Mouse (Mus musculus): ENCODE results near the gene Padi2. TPM values are rescaled to one million over a fixed set of nuclear protein-coding genes. Genes with fewer than 3 reads are reported as not detected.

The Padi2 gene
- polyA plus RNA-seq, 1 experiment from 2014 or later, result 8.4 TPM

DNA sequence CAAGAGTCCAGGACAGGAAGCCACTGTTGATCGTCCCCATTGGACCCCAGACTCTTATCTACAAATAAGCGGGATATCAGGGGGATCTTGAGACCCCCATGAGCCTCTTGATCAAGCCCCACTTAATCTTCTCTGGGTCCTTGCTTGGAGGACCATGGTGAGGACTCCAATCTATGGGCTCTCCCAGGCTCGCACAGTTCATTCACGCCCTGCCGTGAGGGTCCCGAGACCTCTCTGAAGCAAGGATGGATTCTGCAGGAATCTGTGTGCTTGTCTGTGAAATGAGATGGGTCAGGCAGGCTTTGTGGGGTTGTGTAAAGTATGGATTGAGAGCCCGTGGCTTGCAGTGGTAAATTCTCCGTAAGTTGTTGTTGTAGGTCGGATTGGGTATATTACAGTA is 5.3 kb downstream of the Padi2 start:
- no peak for ATAC-seq (ENCODE audit: low FRiP score, low read depth)
- H3K4me1 ChIP-seq, result peaks cover 6% of the 10 kb centered on the region; the same call in 1 of the 2 replicates
- 89% methylated on average over 9 of the region's 9 CpGs for WGBS
- no peak overlapping the region for H3K4me3 ChIP-seq
- no peak overlapping the region for H3K4me2 ChIP-seq (replicated peaks)
- no peak overlapping the region for H3K9ac ChIP-seq
- no peak overlapping the region for H3K27ac ChIP-seq
- peaks cover 15% of the 10 kb centered on the region for H3K27me3 ChIP-seq (replicated peaks)
- H3K9me3 ChIP-seq, result no peaks in the 10 kb centered on the region
- H3K36me3 ChIP-seq, result no peaks in the 10 kb centered on the region

DNA sequence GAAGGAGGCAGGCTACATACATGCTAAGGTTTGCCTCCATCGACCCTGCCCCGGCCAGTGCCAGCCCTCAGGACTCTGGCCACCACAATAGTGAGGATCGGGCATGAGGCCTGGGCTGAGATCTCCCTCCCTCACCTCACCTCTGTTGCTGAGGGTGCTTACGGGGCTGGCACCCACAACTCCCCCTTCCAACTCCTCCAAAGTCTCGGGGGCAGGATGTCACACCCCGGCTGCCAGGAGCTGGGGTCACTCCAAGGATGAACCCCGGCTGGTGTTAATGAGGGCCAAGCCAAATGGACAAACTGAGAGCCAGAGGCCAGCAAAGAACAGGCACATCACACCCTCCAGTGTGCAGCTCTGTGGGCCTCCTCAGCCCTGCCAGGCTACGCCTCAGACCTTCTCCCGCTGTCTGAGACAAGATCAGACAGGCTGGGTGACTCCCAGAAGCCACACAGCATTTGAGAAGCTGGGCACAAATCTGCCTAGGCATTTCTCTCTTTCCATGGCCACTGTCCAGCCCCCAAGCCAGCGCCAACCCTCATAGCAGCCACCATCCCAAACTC is 6.2 kb downstream of the Padi2 start:
- Histone ChIP-seq H3K9ac (no peak overlapping the region), H3K9me3 (no peaks in the 10 kb centered on the region), H3K27me3 (replicated peaks) (peaks cover 6% of the 10 kb centered on the region), H3K4me3 (no peak overlapping the region), H3K27ac (no peak overlapping the region), H3K36me3 (no peaks in the 10 kb centered on the region), H3K4me1 (peaks cover 6% of the 10 kb centered on the region; the same call in 1 of the 2 replicates), H3K4me2 (replicated peaks) (no peak overlapping the region)
- 84% methylated on average over 10 of the region's 10 CpGs for WGBS
- ATAC-seq (ENCODE audit: low FRiP score, low read depth), result no peak

DNA sequence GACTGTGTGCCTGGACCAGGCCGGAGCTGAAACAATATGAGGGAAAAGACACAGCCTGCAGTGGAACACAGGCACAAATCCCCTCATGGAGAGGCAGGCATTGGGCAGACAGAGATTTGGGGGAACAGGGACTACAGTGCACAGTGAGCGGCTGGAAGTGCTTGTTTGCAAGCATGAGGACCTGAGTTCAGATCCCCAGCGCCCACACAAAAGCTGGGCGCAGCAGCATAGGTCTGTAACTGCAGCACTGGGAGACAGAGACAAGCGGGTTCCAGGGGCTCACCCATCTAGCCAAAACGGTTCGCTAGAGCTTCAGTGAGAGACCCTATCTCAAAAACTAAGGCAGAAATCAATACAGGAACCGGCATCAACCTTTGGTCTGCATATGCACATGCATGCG is 7.4 kb downstream of the Padi2 start:
- ATAC-seq (ENCODE audit: low FRiP score, low read depth), result no peak
- no peaks in the 10 kb centered on the region for H3K36me3 ChIP-seq
- WGBS, result 93% methylated on average over 9 of the region's 9 CpGs
- H3K4me1 ChIP-seq, result peaks cover 6% of the 10 kb centered on the region
- H3K27ac ChIP-seq, result no peak overlapping the region
- no peaks in the 10 kb centered on the region for H3K9me3 ChIP-seq
- no peak overlapping the region for H3K4me3 ChIP-seq
- no peak overlapping the region for H3K9ac ChIP-seq
- no peaks in the 10 kb centered on the region for H3K27me3 ChIP-seq (replicated peaks)
- no peak overlapping the region for H3K4me2 ChIP-seq (replicated peaks)

DNA sequence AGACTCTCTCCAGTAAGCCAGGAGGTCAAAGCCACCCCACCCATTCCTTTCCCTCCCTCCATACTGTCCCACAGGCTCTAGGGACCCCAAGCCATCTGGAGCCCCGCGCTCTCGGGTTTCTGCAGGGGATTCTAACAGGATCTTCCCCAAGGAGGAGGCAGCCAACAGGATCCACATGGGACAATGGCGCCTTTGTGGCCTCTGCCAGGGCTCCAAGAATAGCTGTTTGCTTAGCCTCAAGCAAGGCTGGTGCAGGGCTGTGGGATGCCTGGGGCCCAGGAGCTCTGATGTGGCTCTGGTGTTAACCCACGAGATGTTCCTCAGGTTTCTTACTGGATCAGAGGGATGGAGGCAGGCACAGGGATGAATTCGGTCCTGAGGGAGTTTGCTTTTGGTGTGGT is 8.6 kb downstream of the Padi2 start:
- Histone ChIP-seq H3K4me1 (peaks cover 11% of the 10 kb centered on the region), H3K4me2 (replicated peaks) (no peak overlapping the region), H3K27ac (no peak overlapping the region), H3K9ac (no peak overlapping the region), H3K9me3 (no peaks in the 10 kb centered on the region), H3K27me3 (replicated peaks) (no peaks in the 10 kb centered on the region), H3K4me3 (no peak overlapping the region), H3K36me3 (no peaks in the 10 kb centered on the region)
- 50% methylated on average over 6 of the region's 6 CpGs for WGBS
- ATAC-seq (ENCODE audit: low FRiP score, low read depth), result no peak

DNA sequence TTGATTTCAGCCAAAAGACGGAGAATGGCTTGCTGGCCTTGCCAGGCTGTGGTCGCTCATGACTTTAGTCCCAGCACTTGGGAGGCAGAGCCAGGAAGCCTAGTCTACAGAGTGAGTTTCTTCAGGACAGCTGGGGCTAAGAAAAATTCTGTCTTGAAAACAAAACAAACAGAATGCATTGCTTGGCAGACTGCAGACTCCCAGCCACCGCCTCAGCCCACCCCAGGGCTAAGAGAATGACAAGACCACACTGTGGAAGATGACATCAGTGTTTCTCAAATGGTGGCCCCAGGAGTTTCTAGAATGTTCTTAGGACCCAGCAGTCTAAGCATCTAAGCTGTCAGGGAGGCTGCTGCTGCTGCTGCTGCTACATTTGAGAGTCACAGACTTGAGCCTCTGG is 9.1 kb downstream of the Padi2 start:
- Histone ChIP-seq H3K9me3 (no peaks in the 10 kb centered on the region), H3K4me3 (no peak overlapping the region), H3K27ac (peak overlapping the region; percentile 2; the same call in 1 of the 2 replicates), H3K4me2 (replicated peaks) (no peak overlapping the region), H3K36me3 (no peaks in the 10 kb centered on the region), H3K4me1 (peaks cover 11% of the 10 kb centered on the region), H3K9ac (no peak overlapping the region), H3K27me3 (replicated peaks) (no peaks in the 10 kb centered on the region)
- WGBS, result 73% methylated on average over 3 of the region's 3 CpGs
- ATAC-seq (ENCODE audit: low FRiP score, low read depth), result no peak

DNA sequence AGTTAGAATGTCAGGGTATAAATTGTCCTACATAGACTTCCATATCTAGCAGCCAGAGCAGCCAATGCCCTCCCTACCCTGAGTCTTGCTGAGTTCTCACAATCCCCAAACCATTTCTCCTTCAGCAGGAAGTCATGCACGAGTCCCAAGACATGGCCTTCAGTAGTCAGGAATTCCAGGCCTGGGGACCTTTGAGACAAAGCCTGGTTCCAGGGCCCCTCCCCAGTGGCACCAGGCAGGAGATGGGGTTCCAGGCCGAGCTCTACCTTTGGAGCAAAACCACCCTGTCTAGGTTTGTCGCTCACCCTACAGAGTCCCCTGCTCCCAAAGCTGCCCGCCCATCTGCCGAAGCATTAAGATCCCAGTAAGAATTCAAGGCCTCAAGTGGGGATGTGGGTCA is 10.2 kb downstream of the Padi2 start:
- Histone ChIP-seq H3K9me3 (no peaks in the 10 kb centered on the region), H3K4me1 (peaks cover 5% of the 10 kb centered on the region; the same call in 1 of the 2 replicates), H3K27me3 (replicated peaks) (no peaks in the 10 kb centered on the region), H3K36me3 (no peaks in the 10 kb centered on the region), H3K9ac (no peak overlapping the region), H3K4me3 (no peak overlapping the region), H3K27ac (no peak overlapping the region), H3K4me2 (replicated peaks) (no peak overlapping the region)
- WGBS, result 90% methylated on average over 5 of the region's 5 CpGs
- ATAC-seq (ENCODE audit: low FRiP score, low read depth), result no peak

DNA sequence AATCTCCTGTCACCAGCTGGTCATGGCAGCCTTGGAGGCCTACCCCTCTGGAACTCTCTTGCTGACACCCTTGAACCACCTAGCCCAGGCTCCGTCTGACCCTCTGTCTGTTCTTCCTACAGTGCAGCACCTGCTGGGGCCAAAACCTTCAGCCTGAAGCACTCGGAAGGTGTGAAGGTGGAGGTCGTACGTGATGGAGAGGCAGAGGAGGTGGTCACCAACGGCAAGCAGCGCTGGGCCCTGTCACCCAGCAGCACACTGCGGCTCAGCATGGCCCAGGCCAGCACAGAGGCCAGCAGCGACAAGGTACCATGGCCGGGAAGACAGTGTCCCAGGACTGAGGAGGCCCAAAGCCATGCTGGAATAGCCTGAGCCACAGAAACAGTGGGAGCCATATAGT is 11.3 kb downstream of the Padi2 start:
- peaks cover 5% of the 10 kb centered on the region; the same call in 1 of the 2 replicates for H3K4me1 ChIP-seq
- no peak overlapping the region for H3K4me3 ChIP-seq
- no peak overlapping the region for H3K27ac ChIP-seq
- H3K4me2 ChIP-seq (replicated peaks), result no peak overlapping the region
- H3K9me3 ChIP-seq, result no peaks in the 10 kb centered on the region
- H3K27me3 ChIP-seq (replicated peaks), result no peaks in the 10 kb centered on the region
- no peak for ATAC-seq (ENCODE audit: low FRiP score, low read depth)
- no peak overlapping the region for H3K9ac ChIP-seq
- no peaks in the 10 kb centered on the region for H3K36me3 ChIP-seq
- WGBS, result 88% methylated on average over 9 of the region's 9 CpGs

DNA sequence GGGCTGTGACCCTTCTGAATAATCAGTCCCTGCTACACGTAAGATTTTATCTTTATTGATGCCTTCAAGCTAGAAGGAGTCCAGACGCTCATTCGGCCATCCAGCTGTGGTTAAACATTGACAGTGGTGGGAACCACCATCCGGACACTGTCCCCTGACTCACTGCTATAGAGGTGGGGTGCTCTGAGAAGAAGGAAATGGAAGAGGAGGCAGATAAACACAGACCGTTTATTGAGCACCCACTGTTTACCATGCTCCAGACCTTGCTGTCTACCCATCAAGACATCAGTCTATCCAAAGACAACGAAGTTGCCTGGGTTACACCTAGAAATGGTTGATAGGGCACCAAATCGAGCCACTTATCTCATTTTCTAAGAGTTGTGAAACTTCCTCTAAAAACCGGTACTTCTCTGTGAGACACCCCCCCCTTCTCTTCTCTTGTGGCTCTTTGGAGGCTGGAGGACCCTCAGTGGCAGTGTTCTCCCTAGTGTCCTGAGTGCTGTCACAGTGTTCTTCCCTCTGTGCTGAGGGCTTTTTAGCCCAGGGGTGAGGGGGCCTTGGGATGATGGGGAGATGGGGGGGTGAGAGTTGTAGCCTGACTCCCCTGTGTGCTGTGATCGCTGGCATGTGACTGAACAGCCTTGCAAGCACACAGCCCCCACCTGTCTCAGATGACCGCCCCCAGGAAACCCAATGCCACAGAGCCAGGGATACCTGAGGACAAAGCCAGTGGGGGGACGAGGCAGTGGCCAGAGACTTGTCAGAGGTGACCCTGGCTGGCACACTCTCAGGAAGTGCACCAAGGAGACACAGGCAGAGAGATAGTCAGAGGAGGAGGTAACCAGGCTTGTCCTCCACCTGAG is 14.1 kb downstream of the Padi2 start:
- no peak for ATAC-seq (ENCODE audit: low FRiP score, low read depth)
- Histone ChIP-seq H3K27ac (no peak overlapping the region), H3K36me3 (no peaks in the 10 kb centered on the region), H3K4me3 (no peak overlapping the region), H3K27me3 (replicated peaks) (no peaks in the 10 kb centered on the region), H3K4me1 (peaks cover 5% of the 10 kb centered on the region; the same call in 1 of the 2 replicates), H3K4me2 (replicated peaks) (no peak overlapping the region), H3K9me3 (no peaks in the 10 kb centered on the region), H3K9ac (no peak overlapping the region)
- WGBS, result 66% methylated on average over 11 of the region's 11 CpGs

DNA sequence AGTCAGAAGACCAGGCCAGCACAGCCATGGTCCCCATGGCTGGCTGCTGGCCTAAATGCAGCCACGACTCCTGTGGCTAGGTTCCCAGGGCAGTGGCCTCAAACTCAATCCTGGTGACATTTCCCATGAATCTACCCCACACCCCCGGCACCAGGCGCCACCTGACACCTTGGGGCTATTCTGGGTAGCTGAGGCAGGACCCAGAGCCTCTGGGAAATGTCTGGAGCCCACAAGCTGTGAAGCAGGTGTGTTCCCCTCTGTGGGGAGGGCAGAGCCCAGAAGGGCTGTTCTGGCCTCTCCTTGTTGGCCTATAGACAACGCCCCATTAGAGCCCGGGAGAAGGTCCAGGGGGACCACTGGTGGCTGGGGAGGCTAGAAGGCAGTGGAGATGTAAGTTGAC is 16.4 kb downstream of the Padi2 start:
- no peaks in the 10 kb centered on the region for H3K27me3 ChIP-seq (replicated peaks)
- ATAC-seq (ENCODE audit: low FRiP score, low read depth), result no peak
- no peak overlapping the region for H3K9ac ChIP-seq
- 81% methylated on average over 5 of the region's 5 CpGs for WGBS
- no peak overlapping the region for H3K4me3 ChIP-seq
- no peak overlapping the region for H3K4me2 ChIP-seq (replicated peaks)
- H3K4me1 ChIP-seq, result peaks cover 5% of the 10 kb centered on the region; the same call in 1 of the 2 replicates
- no peak overlapping the region for H3K27ac ChIP-seq
- no peaks in the 10 kb centered on the region for H3K9me3 ChIP-seq
- no peaks in the 10 kb centered on the region for H3K36me3 ChIP-seq

DNA sequence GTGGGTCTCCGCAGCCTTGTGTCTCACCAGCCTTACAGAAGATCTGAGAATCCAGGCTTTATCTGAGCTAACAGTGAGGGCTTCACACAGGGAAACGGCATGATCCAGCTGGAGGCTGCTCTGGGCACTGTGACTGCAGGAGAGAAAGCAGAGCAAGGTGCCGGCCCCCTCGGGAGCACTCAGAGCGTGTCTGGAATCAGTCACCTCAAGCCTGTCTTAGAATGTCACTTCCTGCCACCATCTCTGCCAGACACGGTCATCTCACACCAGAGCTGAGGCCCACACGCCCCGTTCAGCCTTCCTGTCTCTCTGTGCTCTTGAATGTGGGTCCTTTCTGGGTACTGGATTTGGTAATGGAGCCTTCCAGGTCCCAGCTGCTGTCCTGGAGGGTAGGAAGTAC is 19.5 kb downstream of the Padi2 start:
- 84% methylated on average over 8 of the region's 8 CpGs for WGBS
- H3K4me2 ChIP-seq (replicated peaks), result no peak overlapping the region

DNA sequence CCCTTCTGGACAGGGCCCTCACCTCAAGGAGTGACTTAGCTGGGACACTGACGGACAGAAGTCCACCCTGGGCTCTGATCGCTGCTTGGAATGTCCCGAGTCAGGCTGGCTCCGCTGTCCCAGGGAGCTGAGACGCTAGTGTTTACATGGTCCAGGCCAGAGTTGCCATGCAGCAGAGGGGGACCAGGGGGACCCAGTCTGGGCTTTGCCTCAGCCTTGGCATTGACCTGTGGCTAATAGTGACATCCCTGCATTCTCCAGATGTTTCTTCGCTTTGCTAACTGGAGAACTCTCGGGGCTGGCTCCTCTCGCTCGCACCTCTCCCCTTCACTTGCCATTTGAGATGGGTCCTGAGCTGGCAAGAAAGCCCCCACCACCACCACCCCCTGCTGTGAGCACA is 22.2 kb downstream of the Padi2 start:
- ATAC-seq (ENCODE audit: low FRiP score, low read depth), result no peak
- H3K9ac ChIP-seq, result no peak overlapping the region
- H3K9me3 ChIP-seq, result no peaks in the 10 kb centered on the region
- no peak overlapping the region for H3K27ac ChIP-seq
- WGBS, result 83% methylated on average over 9 of the region's 9 CpGs
- no peaks in the 10 kb centered on the region for H3K36me3 ChIP-seq
- H3K4me2 ChIP-seq (replicated peaks), result no peak overlapping the region
- no peaks in the 10 kb centered on the region for H3K27me3 ChIP-seq (replicated peaks)
- no peak overlapping the region for H3K4me3 ChIP-seq
- peaks cover 9% of the 10 kb centered on the region; the same call in 1 of the 2 replicates for H3K4me1 ChIP-seq

More for the DNA sequence above, 19.5 kb downstream of the Padi2 start:
- Histone ChIP-seq H3K27me3 (replicated peaks) (no peaks in the 10 kb centered on the region), H3K27ac (no peak overlapping the region), H3K9ac (no peak overlapping the region), H3K9me3 (no peaks in the 10 kb centered on the region), H3K4me1 (no peaks in the 10 kb centered on the region; the same call in 1 of the 2 replicates), H3K36me3 (no peaks in the 10 kb centered on the region), H3K4me3 (no peak overlapping the region)
- ATAC-seq (ENCODE audit: low FRiP score, low read depth), result no peak

DNA sequence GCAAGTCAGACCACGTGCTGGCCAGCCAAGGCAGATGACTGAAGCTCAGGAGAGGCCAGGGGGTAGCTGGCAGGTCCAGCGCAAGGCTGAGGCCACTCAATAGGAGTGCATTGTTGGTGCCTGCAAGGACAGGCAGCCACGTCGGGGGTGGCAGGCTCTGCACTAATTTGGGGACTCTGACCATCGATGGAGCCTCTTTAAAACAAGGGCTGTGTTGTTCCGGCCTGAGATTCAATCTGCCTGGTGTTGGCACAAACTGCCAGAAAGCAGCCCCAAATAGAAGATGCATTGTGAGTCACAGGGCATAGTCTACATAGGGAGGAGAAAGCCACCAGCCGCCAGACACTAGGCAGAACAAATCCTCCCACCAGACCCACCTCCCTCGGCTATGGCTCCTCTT is 23.6 kb downstream of the Padi2 start:
- Histone ChIP-seq H3K27ac (no peak overlapping the region), H3K9me3 (no peaks in the 10 kb centered on the region), H3K4me2 (replicated peaks) (no peak overlapping the region), H3K4me1 (peaks cover 9% of the 10 kb centered on the region; the same call in 1 of the 2 replicates), H3K9ac (no peak overlapping the region), H3K36me3 (no peaks in the 10 kb centered on the region), H3K27me3 (replicated peaks) (no peaks in the 10 kb centered on the region), H3K4me3 (no peak overlapping the region)
- ATAC-seq (ENCODE audit: low FRiP score, low read depth), result no peak
- WGBS, result 66% methylated on average over 8 of the region's 8 CpGs

All from neural tube, embryonic 12.5 days (tissue).